Mouse (Mus musculus) activated CD4-positive, CD25-positive, alpha-beta regulatory T cell, adult 4 months (primary cell): ENCODE data around the gene Wipf3. TPM values are rescaled to one million over a fixed set of nuclear protein-coding genes. Genes with fewer than 3 reads are reported as not detected.

Source experiments
- ATAC-seq: one replicate; pipeline ENCODE4 v1.8.0; 2017
- polyA plus RNA-seq, 2 experiments: library from polyadenylated mRNA; unstranded; fragments of 100-300 nt; shearing (Covaris generic); gene quantifications; one replicate each; pipeline ENCODE4 v1.2.1; 2017

Gene Wipf3
- polyA plus RNA-seq, result not detected

DNA sequence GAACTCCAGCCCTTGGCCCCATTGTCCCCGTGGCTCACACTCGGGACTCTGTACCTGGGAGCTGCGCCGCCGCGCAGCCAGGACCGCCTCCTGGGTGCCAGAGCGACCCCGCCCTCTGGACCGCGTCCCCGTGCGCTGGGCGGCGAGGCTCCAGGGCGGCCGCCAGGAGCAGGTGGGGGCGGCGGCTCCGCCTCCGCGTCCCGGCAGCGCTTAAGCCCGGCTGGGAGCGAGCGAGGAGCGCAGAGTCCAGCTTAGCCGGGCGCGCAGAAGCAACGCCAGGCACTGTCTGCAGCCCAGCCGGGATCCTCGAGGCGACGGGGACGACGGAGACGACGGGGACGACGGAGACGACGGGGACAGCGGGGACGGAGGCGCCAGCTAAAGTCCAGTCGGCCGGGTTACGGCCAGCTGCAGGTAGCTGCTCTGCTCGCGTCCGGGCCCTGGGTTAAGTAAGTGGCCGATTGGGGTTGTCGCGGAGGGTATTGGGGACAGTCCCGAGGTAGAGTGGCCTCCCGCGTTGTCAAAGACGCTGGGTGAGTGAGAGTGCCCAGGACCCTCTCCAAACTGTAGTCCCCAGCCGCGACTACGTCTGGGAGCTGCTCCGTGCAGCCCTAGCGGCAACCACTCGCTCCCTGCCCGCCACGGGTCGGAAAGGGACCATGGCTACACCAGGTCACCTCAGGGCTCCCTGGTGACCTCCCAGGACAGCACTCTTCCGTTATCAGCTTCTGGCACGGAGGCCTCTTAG lies at the start of gene Wipf3:
Gene Wipf3 (plus strand): TSS at position 157 of the 748 bp plus-strand sequence.
- ATAC-seq, result no peak

GRCm38 (mm10) chr6:54382636-54383035 lies 46.8 kb upstream of the Wipf3 start:
- ATAC-seq, result no peak

DNA sequence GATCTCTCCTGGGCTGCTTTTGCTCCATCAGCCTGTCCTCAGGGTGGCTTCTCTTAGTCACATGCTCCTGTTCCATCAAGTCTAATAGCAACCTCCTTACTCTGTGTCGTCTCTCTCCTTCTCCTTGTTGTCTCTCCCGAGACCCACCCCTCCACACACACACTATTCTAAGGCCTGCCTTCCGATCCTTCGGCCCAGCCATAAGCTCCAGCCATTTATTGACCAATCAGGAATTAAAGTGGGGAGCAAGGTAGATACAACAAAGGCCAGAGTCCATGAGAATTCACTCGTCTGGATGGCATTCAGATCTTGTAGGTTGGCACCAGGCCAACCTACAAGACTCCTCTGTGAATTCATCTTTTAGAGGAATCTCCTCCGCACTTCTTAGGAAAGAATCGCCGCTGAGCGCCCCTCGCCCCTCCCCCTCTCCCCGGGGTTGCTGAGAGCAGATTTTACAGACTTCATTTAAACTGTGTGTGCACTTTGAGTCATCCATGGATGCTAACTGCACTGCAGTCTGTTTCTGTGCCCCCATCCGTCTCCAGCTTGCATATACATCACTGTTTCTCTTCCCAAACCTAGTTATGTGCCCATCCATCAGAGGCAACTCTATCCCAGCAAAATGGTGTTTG lies 45.4 kb upstream of the Wipf3 start:
- ATAC-seq, result no peak

DNA sequence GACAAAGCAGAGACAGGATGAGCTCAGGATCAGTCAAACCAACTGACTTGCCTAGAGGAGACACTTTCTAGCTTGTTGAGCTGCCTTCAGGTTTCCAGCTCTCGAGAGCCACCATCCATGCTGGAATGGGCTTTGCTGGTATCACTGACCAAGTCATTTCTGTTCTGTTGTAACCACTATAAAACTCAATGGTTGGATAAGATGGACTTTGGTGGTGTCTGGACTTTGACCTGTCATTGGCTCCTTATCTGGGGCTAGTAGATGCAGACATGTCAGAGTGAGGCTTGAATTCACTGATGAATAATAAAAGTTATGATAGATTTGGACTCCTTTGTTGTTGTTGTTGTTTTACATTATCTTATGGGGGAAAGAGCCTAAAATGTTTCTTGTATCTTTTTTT lies 44.6 kb upstream of the Wipf3 start:
- ATAC-seq, result no peak

- no peak for ATAC-seq
These were observed 43.0 kb upstream of the Wipf3 start for GRCm38 (mm10) chr6:54386429-54386828.

GRCm38 (mm10) chr6:54387044-54387443 lies 42.4 kb upstream of the Wipf3 start:
- ATAC-seq, result no peak

DNA sequence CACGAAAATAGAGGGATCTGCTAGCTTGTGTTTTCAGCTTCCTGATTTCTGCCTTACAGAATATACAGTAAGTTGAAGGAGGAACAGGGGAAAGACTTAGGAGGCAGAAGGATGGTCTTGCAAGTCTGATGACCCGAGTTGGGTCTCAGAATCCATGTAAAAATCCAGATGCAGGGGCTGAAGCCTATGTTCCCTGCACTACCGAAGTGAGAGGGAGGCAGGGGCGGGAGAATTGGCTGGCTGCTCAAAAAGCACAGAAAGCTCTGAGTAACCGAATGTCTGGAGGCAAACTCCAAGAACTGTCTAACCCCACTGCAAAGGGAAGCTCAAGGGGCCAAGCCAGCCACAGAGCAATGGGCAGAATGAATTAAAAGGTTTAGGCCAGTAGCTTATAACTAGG lies 41.7 kb upstream of the Wipf3 start:
- no peak for ATAC-seq

GRCm38 (mm10) chr6:54388690-54389275 lies 40.6 kb upstream of the Wipf3 start:
- no peak for ATAC-seq

- no peak for ATAC-seq
These were observed 37.6 kb upstream of the Wipf3 start for GRCm38 (mm10) chr6:54391765-54392164.

DNA sequence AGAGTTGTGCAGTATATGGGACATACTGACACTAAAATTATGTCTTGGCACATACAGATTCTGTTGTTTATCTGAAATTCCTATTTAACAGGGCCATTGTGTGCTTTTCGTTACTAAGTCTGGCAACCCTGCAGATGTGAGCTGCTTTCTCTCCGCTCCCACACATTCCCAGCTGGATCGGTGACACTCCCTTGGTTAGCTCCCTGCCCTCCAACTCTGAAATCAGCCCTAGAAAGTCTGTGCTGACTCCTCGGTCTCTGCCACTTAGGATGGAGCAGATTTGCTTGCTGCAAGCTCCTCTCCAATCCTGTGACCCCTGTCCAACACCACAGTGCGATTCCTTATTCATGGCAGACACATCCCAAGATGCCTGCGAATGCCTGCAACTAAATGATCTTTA lies 35.5 kb upstream of the Wipf3 start:
- no peak for ATAC-seq

DNA sequence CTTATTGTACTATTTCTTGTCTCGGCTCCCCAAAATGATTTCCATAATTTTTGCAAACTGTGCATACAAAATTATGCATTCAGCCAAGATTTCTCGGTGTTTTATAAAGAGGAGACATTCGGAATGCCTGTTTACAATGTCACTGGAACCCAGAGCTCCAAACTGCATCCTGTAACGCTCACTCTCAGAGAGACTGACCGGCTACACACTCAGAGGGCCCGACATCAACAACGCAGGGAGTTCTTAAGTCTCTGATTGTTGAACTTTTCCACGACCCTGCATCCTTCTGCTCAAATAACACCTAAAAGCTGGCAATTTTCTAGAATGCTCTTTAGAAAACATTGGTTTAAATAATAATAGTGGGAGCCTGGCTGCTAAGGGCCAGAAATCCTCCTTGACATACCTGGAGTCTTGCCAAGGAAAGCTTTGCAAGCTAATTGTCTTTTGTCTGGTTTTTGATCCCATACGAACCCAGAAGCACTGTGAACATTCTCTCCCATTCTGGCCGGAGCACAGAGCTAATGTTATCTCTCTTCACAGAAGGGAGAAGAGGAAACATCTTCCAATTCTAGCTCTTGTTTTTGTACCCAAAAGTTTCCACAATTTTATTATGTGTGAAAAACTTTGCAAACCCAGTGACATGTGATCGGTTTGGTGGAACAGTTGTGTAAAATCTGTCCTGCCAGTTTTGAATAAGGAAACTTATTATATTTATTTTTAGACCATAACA lies 30.0 kb upstream of the Wipf3 start:
- ATAC-seq, result no peak

DNA sequence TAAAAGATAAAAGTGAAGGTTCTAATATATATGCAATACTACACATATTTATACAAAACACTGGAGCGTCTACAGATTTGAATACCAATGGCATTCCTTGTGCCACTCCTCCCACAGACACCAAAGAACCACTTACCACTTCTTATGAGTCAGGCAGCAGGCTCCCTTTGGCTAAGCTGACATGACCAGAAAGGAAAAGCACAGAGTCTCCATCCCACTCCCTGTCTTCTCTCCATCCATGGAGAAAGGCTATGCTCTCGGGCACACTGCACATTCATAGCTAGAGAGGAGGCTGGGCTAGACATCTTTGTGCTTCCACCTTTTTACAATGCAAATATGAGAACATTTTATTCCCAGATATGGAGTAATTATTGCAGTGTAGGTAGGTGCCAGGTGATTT lies 27.9 kb upstream of the Wipf3 start:
- ATAC-seq, result no peak

DNA sequence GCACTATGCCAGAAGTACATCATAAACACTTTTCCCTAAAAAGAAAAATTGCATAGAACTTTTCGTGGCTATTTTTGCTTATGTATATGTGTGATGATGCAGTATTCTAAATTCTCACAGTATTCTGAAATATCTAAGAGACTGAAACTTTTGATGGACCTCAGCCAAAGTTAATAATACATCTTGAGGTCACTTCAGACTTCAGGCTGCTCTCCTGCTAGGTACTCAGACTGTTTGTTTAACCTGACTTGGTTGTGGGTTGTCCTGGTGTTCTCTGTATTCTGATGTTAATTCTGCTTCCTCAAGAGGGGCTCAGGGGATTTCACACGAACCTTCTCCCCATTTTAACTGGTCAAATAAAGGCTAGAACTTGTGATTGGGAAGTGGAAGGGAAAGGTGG lies 24.5 kb upstream of the Wipf3 start:
- no peak for ATAC-seq

GRCm38 (mm10) chr6:54406116-54406515 lies 23.3 kb upstream of the Wipf3 start:
- ATAC-seq, result no peak

DNA sequence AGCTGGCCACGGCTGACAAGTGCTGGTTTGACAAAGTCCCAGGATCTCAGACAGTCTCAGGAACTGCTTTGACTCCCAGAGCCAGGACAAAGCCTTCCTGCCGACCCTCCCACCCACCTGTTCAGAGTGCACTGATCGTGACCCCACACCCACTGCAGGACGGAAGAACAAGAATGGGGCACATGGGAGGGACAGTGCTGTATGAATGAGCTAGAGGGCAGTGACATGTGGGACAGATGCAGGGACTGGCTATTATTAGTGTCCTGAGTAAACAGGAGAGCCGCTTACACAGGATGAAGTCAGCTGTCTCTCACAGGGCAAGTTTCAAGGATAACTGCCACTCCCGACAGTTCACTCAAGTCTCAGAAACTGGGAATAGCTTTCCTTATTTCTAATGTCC lies 20.1 kb upstream of the Wipf3 start:
- ATAC-seq, result no peak

DNA sequence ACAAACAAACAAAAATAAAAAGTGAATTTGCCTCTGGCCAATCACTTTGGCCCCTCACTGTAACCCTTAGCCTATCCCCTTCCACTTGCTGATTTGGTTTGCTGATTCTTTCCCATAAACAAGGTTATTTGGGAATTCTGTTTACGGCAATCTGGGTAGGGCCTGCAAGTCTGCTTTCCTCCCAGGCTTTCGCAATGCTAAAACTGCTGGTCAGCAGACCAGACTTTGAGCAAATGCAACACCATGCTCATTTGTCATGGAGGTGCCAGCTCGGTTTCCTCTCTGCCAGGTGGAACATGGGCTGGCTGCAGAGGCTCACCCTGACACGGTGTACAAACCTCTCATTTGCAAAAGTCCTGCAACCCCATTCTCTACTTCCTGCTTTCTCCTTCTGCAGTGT lies 19.0 kb upstream of the Wipf3 start:
- ATAC-seq, result no peak

GRCm38 (mm10) chr6:54411591-54411990 lies 17.8 kb upstream of the Wipf3 start:
- no peak for ATAC-seq

DNA sequence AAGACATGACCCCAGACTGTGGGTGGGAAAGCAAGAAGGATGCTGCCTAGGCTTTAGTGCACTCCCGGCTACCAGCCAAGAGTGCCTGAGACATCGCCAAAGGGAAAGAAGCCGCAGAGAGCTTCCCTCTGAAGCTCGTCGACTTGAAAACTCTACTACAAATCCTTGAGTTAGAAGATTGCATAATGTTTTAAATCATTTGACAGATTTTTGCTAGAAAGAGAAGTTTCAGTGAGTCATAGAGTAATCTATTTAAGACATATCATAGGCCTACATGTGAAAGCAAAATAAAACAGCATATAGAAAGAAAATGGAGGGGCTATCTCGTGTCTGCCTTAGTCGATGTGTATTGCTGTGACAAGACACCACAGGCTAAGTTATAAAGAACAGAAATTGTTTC lies 16.5 kb upstream of the Wipf3 start:
- ATAC-seq, result no peak

- ATAC-seq, result no peak
These were observed 4.2 kb upstream of the Wipf3 start for GRCm38 (mm10) chr6:54425230-54425629.

GRCm38 (mm10) chr6:54428850-54429446 lies 455 bp upstream of the Wipf3 start:
- ATAC-seq, result no peak

DNA sequence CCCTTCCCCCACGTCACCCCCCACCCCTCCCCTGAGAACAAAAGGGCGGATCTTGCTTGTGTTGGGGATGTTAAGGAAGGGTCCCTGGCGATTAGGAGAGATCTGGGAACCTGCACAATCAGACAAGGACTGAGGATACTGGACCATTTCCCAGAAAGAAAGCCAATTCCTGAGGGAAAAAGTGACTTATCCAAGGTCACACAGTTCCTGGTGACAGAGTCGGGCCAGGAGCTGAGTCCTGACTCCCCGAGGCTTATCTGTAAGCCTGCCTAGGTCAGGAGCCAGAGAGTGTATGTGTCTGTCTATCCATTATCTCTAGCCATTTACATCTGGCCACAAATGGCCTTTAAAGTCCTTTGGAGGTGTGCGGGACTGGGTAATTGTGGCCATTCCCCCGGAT lies 818 bp downstream of the Wipf3 start:
- no peak for ATAC-seq

DNA sequence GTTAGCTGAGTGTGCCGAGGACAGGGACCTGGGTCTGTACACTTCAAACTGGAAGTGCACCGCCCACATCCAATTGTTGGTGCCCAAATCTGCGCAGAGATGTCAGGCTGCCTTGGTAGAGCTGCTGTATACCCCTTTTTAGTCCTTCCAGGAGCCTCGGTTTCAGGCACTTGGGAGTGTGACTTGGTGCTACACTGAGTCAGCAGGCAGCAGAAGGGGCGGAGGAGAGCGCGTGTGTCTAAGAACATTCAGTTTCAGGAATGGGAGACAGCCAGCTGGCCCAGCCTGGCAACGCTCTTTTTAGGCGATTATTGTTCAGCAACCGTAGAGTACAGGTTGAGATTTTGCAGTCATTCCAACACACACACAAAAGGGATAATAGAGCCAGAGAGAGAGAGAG lies 2.4 kb downstream of the Wipf3 start:
- ATAC-seq, result no peak

GRCm38 (mm10) chr6:54432191-54432590 lies 2.8 kb downstream of the Wipf3 start:
- no peak for ATAC-seq
